Mouse (Mus musculus): ENCODE data around the gene Zfp36. TPM values are rescaled to one million over a fixed set of nuclear protein-coding genes. Genes with fewer than 3 reads are reported as not detected.

Zfp36 gene
- total RNA-seq, 2 experiments from 2014 or later, result 5.9 to 11.6 TPM

DNA sequence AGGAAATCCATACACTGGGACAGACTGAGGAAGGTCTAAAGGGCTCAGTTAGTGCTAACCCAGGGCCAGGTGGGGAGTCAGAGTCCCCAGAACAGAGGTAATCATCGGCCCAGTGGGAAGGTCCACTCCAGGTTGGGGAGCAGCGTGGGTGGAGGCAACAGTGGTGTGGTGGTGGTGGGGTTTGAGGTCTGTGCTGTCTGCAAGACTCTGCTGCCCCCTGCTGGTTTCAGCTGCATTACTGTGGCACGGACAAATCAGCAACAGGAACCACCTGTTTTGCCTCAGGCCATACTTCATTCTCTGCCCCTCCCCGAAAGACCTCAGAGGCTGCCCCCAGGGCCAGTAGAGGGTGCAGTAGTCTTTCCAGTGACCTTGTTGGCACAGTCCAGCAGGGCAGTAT, 6.4 kb upstream of the Zfp36 start:
- peak; percentile 85 for DNase-seq
- intact Hi-C loops (cut with DNase I; ENCODE audit: low total_unique reads), result no loop called here

DNA sequence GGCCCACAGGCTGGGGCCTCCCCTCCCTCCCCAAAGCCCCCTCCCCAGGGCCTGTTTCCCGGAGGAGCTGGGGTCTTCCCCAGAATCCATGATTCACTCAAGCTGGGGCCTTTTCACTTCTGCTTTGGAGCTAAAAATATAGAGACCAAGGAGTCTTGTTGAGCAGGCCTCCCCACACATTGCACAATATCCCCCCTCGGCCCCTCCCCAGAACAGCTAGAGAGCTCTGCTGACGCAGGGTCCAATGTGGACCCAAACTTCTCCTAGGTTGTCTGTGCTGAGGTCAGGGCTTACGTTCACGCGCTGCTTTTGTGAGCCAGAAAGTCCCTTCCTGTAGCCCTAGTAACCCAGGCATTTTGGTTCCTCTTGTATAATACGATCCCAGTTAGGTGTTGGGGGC, 6.0 kb upstream of the Zfp36 start:
- no peak for DNase-seq

GRCm38 (mm10) chr7:28385196-28385595, 5.1 kb upstream of the Zfp36 start:
- intact Hi-C loops (cut with DNase I; ENCODE audit: low total_unique reads), result no loop called here
- DNase-seq, result no peak

More for the DNA sequence above, 6.0 kb upstream of the Zfp36 start:
- intact Hi-C loops (cut with DNase I; ENCODE audit: low total_unique reads), result no loop called here

DNA sequence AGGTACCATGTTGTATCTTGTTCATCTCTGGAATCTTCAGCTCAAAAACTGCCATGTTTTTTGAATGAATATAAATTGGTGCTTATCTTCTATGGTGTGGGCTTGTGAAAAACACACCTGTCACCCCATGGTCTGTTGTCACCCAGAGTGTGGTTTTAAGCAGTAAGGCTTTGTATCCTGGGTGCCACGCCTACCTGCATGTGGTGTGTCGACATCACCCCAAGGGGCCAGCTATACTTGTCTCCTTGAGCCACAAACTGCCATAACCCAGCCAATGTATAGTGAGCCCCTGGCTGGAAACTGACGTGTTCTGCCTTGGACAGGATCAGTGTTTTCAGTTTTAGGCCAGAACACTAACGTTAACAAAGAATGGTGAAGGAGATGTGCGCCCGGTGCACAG, 4.1 kb upstream of the Zfp36 start:
- intact Hi-C loops (cut with DNase I; ENCODE audit: low total_unique reads), result no loop called here
- no peak for DNase-seq

GRCm38 (mm10) chr7:28383606-28384005, 3.6 kb upstream of the Zfp36 start:
- intact Hi-C loops (cut with DNase I; ENCODE audit: low total_unique reads), result no loop called here
- DNase-seq, result no peak

GRCm38 (mm10) chr7:28382981-28383396, 2.9 kb upstream of the Zfp36 start:
- intact Hi-C loops (cut with DNase I; ENCODE audit: low total_unique reads), result no loop called here
- DNase-seq, result peak; percentile 49

- intact Hi-C loops (cut with DNase I; ENCODE audit: low total_unique reads), result no loop called here
- DNase-seq, result no peak
Measured at GRCm38 (mm10) chr7:28382347-28382951, 2.4 kb upstream of the Zfp36 start.

DNA sequence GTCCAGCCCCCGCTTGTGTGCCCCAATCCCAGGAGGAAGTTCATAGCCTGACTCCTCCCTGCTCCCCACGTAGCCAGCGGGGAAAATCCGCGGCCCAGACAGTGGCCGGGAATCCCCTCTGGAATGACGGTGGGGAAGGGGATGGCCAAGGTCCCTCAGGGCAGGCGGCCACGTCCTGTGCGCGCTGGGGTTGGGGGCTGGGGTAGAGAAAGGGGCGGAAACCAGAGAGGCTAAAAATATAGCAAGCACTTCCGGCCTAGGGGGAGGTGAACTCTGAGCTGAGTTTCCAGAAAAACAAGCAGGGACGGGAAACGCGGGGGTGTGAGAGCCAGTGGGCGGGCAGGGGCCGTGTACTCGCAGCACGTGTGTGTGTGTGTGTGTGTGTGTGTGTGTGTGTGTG, 1.9 kb upstream of the Zfp36 start:
- intact Hi-C loops (cut with DNase I; ENCODE audit: low total_unique reads), result no loop called here
- peak; percentile 86 for DNase-seq

GRCm38 (mm10) chr7:28381017-28381790, 1.2 kb upstream of the Zfp36 start:
- DNase-seq, result peak; percentile 87
- intact Hi-C loops (cut with DNase I; ENCODE audit: low total_unique reads), result no loop called here

GRCm38 (mm10) chr7:28378769-28379651, 1.0 kb downstream of the Zfp36 start:
- intact Hi-C loops (cut with DNase I; ENCODE audit: low total_unique reads), result no loop called here
- peak; percentile 96 for DNase-seq

- intact Hi-C loops (cut with DNase I; ENCODE audit: low total_unique reads), result no loop called here
- DNase-seq, result peak; percentile 45
Measured at GRCm38 (mm10) chr7:28378066-28378690, 1.9 kb downstream of the Zfp36 start.

GRCm38 (mm10) chr7:28377190-28378065, 2.6 kb downstream of the Zfp36 start:
- DNase-seq, result peak; percentile 48
- intact Hi-C loops (cut with DNase I; ENCODE audit: low total_unique reads), result no loop called here

DNA sequence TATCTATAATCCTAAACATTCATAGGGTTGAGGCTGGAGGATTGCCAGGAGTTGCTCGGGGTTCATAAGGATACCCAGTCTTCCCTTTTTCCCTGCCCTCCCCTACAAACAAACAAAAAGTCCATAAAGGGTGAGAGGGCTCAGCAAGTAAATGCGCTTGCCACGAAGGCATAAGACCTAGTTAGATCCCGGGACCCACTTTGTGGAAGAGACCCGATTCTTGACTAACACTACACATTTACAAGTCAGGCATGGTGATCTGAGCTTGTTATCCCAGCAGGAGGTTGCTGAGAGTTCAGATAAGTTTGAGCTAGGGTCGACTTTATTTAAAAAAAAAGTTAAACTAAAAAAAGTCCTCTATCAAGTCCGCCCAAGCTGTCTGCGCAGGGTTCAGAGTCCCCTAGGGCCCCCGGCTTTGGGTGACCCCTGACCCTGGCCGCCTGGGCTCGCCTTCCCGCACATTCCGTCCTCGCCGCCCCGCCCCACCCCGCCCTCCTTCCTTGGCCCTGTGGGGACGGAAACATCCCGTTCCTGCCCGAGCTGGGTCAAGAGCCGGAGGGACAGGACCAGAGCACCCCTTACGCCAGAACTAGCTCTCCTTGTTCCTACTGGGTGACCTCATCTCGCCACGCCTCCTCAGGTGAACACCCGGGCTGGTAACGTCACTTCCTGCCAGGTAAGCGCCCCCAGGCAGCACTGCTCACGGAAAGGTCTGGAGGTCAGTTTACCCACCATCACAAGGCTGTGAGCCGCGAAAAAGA, 3.9 kb downstream of the Zfp36 start:
- intact Hi-C loops (cut with DNase I; ENCODE audit: low total_unique reads), result no loop called here

DNA sequence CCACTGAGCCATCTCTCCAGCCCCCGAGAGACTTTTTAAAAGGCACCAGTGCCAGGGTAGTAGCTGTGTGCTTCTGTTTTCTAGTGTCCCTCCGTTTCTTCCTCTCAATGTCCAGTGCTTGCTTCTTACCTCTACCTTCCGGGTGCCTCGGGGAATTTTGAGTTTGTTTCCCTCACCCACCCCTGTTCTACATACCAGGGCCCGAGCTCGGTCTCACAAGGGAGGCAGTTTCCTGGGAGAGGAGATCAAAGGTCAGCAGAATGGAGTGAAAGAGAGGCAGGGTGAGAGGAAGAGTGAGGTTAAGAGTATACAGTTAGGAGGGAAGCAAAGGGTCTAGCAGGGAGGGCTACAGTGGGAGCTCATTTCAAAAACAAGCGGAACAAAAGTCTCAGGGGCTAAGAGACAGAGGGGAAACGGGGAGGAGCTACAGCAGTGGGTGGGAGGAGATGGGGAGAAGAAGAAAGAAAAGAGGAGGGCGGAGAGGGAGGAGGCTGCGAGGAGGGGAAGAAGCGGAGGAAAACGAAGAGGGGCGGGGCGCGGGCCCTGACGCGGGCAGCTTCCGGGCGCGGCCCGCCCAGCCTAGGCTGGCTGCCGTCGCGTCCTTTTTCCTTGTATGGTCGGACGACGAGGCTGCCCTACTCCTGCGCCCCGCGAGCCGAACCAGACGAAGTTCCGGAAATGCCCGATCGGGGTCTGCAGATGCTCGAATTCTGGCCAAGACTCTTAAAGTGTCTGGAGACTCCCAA, 4.7 kb downstream of the Zfp36 start:
- intact Hi-C loops (cut with DNase I; ENCODE audit: low total_unique reads), result no loop called here
- DNase-seq, result peak; percentile 94

More for the DNA sequence above, 3.9 kb downstream of the Zfp36 start:
- peak; percentile 84 for DNase-seq

DNA sequence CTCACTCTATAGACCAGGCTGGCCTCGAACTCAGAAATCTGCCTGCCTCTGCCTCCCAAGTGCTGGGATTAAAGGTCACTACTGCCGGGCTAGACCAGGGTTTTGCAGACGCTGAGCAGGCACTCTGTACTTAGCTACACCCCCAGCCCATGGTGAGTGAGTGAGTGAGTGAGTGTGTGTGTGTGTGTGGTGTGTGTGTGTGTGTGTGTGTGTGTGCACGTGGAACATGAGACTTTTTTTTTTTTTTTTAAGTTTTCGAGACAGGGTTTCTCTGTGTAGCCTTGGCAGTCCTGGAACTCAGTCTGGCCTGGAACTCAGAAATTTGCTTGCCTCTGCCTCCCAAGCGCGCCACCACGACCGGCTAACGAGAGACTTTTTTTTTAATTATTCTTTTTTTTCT, 5.4 kb downstream of the Zfp36 start:
- no peak for DNase-seq
- intact Hi-C loops (cut with DNase I; ENCODE audit: low total_unique reads), result no loop called here

DNA sequence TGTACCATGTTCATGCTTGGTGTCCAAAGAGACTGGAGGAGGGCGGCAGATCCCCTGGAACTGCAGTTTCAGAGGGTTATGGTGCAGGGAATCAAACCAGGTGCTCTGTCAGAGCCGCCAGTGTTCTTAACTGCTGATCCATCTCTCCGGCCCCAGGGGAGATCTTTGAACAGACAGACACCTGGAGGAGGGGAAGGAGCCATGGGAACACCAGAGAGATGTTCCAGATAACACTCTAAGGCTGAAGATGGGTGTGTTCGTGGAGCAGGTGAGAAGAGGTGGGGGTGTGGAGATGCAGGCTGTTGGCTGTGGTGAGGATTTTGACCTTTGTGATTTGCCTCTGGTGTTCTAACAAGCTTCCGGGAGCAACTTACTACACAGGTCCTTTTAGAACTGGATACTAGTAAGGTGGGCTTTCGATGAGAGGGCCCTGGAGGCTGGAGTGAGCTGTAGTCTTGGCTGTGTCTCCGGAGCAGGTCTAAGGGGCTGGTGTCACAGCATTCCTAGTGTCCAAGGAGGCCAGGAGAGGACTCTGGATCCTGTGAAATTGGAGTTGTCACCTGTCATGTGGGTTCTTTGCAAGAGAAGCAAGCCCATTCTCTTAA, 6.1 kb downstream of the Zfp36 start:
- no peak for DNase-seq
- intact Hi-C loops (cut with DNase I; ENCODE audit: low total_unique reads), result no loop called here

GRCm38 (mm10) chr7:28373131-28373581, 6.9 kb downstream of the Zfp36 start:
- intact Hi-C loops (cut with DNase I; ENCODE audit: low total_unique reads), result no loop called here
- DNase-seq, result peak; percentile 66
